Mouse (Mus musculus) left cerebral cortex, adult 11 months (tissue): ENCODE data around the gene Zmiz1.

Source experiments
- DNase-seq: peaks from one replicate; pipeline ENCODE4 v3.0.0; 2022; ENCODE audit warnings: low spot score

Zmiz1 gene

GRCm38 (mm10) chr14:25472981-25473649 lies 14.1 kb downstream of the Zmiz1 start:
- no peak for DNase-seq

DNA sequence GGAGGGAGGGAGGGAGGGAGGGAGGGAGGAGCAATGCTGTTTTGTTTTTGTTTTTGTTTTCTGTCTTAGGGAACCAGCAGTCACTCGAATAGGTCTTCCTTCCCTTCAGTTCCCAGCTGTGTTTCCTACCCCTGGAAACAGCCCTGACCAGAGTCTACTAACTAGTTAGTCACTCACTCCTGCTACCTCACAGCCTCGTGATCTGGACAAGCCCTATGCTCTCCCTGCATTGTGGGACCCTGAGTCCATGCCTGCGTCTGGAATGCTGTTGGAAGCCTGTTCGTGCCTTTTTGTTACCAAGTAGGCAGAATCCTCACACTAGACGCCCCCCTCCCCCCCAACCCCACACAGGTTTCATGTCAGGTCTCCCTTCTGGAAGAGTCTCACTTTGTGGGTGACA lies 15.0 kb downstream of the Zmiz1 start:
- DNase-seq: no peak

DNA sequence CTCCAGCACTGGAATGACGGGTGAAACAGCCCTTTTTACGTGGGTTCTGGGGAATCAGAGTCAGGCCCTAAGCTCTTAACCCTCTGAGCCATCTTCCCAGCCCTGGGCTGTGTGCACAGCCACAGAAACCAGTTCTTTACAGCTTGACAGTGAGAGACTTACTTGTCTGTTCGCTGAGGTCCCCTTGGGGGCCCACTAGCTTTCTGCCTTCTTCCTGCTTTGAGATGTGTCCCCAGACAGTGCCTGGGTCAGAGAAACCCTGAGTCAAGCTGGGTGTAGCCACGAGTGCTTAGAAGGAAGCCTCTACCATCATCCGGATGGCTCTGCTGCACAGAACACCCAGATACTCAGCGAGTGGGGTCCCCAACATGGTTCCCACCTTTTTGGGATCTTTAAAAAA lies 15.7 kb downstream of the Zmiz1 start:
- DNase-seq: no peak

- DNase-seq: no peak
These were observed 17.1 kb downstream of the Zmiz1 start for GRCm38 (mm10) chr14:25476048-25476447.

GRCm38 (mm10) chr14:25476453-25476852 lies 17.5 kb downstream of the Zmiz1 start:
- no peak for DNase-seq

DNA sequence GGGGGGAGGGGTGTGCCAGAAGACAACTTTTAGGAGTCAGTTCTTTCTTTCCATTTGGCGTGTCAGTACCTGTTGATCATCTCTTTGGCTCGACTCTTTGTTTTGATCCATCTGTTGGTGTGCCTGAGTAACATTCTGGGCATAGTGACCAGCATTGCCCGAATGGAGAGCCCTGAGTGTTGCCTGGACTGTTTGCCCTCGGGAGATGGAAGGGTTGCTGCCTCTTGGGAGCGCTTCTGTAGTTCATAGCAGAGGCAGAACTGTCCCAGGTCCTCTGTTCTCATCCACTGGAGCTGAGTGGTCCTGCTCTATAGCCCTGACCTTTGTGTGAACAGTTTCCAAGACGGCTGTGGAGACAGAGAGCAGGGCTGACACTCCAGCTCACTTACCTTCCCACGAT lies 18.3 kb downstream of the Zmiz1 start:
- no peak for DNase-seq

GRCm38 (mm10) chr14:25478257-25478656 lies 19.3 kb downstream of the Zmiz1 start:
- DNase-seq: no peak

DNA sequence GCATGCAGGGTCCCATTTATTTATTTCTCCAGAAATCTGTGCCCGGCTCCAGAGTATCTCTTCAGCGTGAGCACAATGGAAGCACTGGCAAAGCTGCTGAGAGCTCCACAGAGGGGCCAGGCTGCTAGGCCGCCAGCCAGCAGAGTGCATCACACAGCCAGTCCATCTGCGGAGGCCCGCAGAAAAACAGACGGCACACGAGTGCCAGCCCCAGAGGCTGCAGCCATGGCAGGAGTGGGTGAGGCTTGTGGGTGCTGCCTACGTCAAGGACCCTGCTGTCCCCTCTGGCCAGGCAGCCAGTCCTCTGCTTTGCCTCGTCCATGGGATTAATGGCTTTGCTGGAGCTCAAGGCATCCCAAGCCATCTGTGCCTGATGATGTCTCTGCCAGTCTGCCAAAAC lies 19.8 kb downstream of the Zmiz1 start:
- DNase-seq: no peak

DNA sequence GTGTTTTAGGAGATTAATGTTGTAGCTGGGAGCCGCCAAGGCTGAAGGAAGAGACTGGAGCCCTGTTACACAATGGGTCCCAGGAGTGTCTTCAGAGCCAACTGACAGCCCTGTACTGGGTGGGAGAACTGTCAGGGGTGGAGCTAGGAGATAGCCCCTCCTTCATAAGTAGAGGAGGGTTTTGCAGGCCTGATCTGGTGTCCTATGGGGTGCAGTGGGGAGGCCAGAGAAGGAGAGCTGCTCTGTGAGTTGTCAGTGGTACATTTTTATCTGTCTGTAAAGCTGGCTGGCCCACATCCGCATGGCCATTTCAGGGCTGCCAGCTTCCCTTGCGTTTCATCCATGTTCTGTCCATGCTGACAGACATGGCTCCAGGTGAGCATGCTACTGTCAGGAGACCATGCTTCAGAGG lies 20.9 kb downstream of the Zmiz1 start:
- DNase-seq: no peak

GRCm38 (mm10) chr14:25480443-25480842 lies 21.5 kb downstream of the Zmiz1 start:
- DNase-seq: no peak

DNA sequence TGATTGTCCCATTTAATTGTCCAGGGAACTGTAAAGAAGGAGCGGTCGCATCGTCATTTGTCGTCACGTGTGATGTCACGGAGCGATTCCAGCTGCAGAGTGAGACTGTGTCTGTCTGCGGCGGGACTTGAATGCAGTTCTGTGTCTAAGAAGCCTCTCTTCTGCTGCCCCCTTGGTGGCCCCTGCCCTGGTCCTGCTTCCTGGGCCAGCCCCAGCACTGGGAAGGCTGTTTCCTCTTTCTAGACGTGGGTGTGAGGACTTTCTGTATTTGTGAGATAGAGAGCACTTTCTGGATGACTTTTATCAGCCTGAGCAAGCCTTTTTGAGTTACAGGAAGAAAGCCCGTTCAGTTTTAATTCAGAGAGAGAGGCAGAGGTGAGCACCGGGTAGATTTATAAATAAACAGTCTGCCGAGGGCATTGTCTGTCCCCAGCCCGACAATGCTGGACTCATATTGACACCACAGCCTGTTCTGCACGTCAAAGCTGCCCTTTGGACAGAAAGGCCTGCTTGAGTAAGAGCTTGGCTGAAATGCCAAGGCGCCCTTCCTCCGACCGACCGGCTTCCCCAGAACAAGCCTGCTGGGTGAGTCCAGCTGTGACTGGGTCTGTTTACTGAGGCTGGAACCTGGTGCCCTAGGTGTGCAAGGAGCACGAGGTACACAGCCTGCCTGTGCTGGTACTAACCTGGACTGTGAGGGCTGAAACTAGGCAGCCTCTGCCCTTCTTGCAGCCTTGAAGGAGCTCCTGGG lies 22.1 kb downstream of the Zmiz1 start:
- no peak for DNase-seq

DNA sequence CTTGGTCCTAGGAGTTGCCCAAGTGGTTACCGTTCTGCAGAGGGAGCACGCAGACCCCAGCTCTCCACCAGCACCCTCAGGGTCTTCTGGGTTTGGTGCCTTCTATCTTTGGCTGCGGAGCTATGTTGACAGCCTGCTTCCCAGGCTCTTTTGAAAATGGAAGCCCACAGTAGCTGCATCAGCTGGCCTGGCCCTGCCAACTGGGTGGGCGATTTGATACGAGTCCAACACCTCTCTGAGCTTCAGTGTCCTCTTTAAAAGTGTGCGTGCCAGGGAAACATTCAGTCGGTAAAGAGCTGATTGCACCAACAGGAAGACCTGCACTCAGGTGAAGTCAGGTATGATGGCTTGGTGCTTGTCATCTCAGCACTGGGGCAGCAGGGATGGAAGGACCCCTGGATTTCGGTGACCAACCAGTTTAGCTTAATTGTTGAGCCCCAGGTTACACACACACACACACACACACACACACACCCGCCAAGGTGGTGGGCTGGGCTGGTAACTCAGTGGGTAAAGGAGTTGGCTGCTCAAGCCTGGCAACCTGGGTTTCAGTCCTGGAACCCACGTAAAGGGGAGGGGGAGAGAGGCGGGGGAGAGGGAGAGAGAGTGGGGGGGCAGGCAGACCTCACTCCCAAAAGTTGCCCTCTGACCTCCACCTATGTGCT lies 22.8 kb downstream of the Zmiz1 start:
- DNase-seq: no peak

DNA sequence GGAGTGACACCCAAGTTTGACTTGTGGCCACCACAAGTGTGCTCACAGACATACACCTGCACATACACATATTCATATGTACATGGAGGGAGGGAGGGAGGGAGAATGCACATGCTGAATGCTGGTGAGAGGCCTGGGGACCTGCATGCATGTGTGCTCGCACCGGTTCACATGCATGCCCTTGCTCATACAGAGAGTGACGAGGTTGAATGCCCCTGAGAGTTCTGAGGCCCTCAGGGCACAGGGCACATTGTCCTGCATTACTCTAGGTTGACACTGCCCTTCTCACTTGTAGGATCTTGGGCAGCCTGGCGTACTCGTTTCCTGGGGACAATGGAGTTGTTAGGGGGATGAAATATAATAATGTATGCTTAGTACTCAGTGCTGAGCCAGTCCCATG lies 23.4 kb downstream of the Zmiz1 start:
- DNase-seq: no peak

GRCm38 (mm10) chr14:25483285-25483684 lies 24.3 kb downstream of the Zmiz1 start:
- no peak for DNase-seq

DNA sequence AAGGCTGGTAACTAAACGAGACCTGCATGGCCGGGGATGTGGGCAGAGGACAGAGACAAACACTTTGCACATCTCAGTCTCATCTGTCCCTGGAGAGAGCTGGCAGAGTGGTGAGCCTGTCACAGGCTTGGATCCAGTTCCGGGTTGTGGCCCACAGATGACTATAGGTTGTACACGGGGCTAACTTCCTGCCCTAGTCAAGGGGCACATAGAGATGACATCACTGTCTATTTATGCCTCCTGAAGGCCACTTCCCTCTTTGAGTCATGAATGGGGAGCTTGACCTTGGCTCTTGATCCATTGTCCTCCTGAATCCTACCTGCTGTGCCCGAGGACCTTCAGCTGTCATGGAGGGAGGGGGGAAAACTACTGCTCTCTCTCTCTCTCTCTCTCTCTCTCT lies 25.1 kb downstream of the Zmiz1 start:
- DNase-seq: no peak

- no peak for DNase-seq
These were observed 27.2 kb downstream of the Zmiz1 start for GRCm38 (mm10) chr14:25486220-25486619.

DNA sequence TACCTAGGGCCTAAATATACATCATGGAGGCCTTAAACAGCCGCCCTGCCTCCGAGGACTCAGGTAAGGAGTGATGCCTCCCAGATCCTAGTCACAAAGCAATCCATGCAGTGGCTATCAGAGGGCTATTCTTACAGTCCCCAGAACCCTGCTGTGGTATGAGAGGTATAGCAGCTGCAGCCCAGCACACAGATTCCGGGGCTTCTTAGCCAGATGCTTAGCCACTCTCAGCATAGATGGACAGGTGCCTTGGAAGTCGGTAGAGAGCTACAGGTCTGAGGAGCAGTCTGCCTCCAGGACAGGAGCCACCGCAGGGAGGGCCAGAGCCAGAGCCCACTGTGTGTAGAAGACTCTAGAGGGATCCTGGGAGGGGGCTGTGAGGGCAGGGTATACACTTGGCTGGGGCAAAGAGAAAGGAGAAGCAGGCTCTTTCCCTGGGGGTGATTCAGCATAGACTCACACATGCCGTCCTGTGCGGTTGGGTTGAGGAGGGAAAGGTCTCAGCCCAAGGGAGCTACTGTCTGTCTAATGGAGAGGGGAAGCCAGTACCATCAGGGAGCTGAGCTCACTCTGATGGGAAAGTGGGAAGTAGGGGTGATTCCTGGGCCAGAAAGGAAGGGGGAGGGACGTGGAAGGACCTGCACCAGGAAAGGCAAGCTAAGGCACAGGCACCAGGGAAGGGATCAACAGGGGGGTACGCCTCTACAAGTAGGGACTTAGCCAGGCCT lies 27.9 kb downstream of the Zmiz1 start:
- no peak for DNase-seq

- DNase-seq: no peak
These were observed 28.5 kb downstream of the Zmiz1 start for GRCm38 (mm10) chr14:25487470-25487955.

GRCm38 (mm10) chr14:25488097-25488613 lies 29.2 kb downstream of the Zmiz1 start:
- no peak for DNase-seq

GRCm38 (mm10) chr14:25489336-25490078 lies 30.5 kb downstream of the Zmiz1 start:
- DNase-seq: no peak

- no peak for DNase-seq
These were observed 33.0 kb downstream of the Zmiz1 start for GRCm38 (mm10) chr14:25491961-25492360.
